Mouse (Mus musculus) olfactory bulb, adult 2 months (tissue): ENCODE data around the gene Evx2. TPM values are rescaled to one million over a fixed set of nuclear protein-coding genes. Genes with fewer than 3 reads are reported as not detected.

Experiments used
- H3K27ac ChIP-seq: fragments of 200-500 bp; 2 replicates; pipeline ENCODE4 v1.5.1; 2012; ENCODE audit warnings: low read depth, low read length; ENCODE audit not compliant: insufficient read depth
- H3K4me1 ChIP-seq: fragments of 200-500 bp; 2 replicates; pipeline ENCODE4 v1.6.1; 2012; ENCODE audit warnings: low read length; ENCODE audit not compliant: control insufficient read depth, insufficient read depth
- H3K4me3 ChIP-seq: fragments of 200-500 bp; 2 replicates; pipeline ENCODE4 v1.5.1; 2012; ENCODE audit warnings: mild to moderate bottlenecking, low read depth, low read length, moderate library complexity; ENCODE audit not compliant: insufficient read depth
- CTCF ChIP-seq: fragments of 200-500 bp; IDR thresholded peaks from 2 replicates; pipeline ENCODE4 v1.5.1; 2012; ENCODE audit warnings: low read depth, mild to moderate bottlenecking, low read length, moderate library complexity; ENCODE audit not compliant: insufficient read depth
- POLR2A ChIP-seq: fragments of 200-500 bp; IDR thresholded peaks from 2 replicates; pipeline ENCODE4 v1.6.1; 2012; ENCODE audit warnings: mild to moderate bottlenecking, low read depth, low read length, moderate library complexity; ENCODE audit not compliant: insufficient read depth
- WGBS: fragments of 180-500 bp; shearing (Covaris S2); methylation state at CpG from one replicate; pipeline ENCODE4 v1.1.7; 2018; 5-methylcytosine and 5-hydroxymethylcytosine counted together
- polyA plus RNA-seq: library from polyadenylated mRNA; stranded (reverse); fragments of >200 nt; gene quantifications from 2 replicates; pipeline ENCODE4 v1.2.4, GENCODE M21; 2012; ENCODE audit warnings: low replicate concordance; ENCODE audit not compliant: missing spikeins, insufficient read depth, insufficient read length

Gene Evx2
- polyA plus RNA-seq: not detected in 2 replicates

DNA sequence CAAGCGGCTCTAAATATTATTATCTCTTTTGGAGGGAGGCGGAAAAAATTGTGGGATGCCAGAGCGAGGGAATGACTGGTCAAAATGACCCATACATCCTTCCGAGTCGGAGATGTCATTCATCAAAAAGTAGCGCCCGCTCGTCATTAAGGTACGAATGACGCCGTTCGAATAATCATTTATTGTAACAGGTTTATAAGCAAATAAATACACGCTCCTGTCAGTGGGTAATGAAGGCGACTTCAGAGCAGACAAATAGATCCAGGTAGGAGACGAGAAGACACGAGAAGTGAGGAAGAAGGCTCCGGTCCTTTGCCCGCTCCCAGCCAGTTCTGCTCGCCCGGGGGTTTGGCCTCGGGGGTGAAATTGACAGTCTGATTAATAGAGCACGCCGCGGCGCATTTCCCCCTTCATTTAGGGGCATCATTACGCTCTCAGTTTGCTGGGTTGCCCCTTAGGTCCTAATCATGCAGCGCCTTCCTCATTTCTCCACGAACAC is at the start of gene Evx2:
TSS of gene Evx2 (minus strand) at position 51 of the 499 bp plus-strand sequence.
- 6% methylated on average over 28 of the region's 28 CpGs for WGBS
- H3K27ac ChIP-seq: no peak within 1 kb of the TSS
- no peak within 1 kb of the TSS for H3K4me3 ChIP-seq
- 0 out of 2 replicates have a peak, but pooled peaks cover 3% of the 10 kb centered on the region for H3K4me1 ChIP-seq
- TF ChIP-seq CTCF (no peak), POLR2A (no peak)

DNA sequence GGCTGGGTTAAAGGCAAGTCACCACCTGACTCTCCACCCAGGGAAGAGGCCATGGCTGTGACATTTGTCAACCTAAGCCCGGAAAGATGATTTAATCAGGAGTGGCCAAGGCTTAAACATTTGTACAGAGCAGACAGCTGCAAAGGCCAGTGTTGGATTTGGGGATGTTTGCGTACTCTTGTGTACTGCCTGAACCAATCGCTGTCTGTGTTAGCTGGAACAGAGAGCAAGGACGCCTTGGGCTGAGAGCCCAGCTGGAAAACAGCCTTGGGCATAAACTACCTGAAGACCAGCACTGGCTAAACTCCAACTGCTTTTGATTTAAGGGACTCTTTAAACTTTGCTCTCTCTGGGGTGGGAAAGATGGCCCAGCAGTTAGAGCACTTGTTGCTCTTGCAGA is 49.3 kb upstream of the Evx2 start:
- no peak overlapping the region for H3K27ac ChIP-seq
- WGBS: 8% methylated on average over 4 of the region's 4 CpGs

DNA sequence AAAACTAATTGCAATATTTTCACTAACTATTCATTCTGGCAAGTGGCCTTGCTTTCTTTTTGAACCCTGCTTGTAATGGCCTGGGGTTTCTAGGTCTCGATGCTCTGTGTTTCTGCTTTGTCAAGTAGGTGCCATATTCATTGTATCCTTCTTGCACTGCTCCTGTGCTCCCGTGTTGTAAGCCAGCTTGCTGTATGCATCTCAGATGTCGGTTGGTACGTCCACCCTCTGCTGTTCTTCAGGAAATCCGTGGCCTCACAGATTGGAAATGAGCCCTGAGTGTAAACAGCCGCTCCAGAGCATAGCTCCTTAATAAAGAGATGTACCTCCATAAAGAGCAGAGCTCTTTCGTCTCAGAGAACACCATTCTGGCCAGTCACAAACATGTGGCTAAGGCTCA is 48.2 kb upstream of the Evx2 start:
- 14% methylated on average over 7 of the region's 7 CpGs for WGBS
- H3K4me3 ChIP-seq: no peak overlapping the region
- H3K4me1 ChIP-seq: peaks cover 10% of the 10 kb centered on the region; the same call in 1 of the 2 replicates
- H3K27ac ChIP-seq: no peak overlapping the region
- TF ChIP-seq POLR2A (no peak), CTCF (no peak)

More for the DNA sequence above, 49.3 kb upstream of the Evx2 start:
- no peak for TF ChIP-seq CTCF
- TF ChIP-seq POLR2A: no peak
- Histone ChIP-seq H3K4me1 (peaks cover 10% of the 10 kb centered on the region; the same call in 1 of the 2 replicates), H3K4me3 (no peak overlapping the region)

DNA sequence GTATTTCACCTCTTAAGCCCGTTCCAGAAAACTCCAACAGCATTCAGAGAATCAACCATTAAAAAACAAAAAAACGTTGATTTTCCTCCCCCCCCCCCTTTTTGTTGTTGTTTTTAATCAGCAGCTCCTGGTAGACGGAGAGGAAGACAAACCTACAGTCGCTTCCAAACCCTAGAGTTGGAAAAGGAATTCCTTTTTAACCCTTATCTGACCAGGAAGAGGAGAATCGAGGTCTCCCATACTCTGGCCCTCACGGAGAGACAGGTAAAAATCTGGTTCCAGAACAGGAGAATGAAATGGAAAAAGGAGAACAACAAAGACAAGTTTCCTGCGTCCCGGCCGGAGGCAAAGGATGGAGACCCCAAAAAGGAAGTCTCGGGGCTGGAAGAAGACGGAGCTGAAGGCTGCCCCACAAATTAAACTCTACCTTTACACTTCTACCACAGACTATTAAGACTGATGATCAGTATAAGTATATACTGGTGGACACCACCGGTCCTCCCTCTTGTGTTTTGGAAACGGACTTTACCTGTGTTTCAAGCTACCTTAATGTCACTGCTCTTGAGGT is 47.1 kb upstream of the Evx2 start:
- Histone ChIP-seq H3K4me3 (no peak overlapping the region), H3K27ac (no peak overlapping the region), H3K4me1 (0 out of 2 replicates have a peak, but pooled peaks cover 3% of the 10 kb centered on the region)
- WGBS: 4% methylated on average over 13 of the region's 13 CpGs
- TF ChIP-seq CTCF (no peak), POLR2A (no peak)

DNA sequence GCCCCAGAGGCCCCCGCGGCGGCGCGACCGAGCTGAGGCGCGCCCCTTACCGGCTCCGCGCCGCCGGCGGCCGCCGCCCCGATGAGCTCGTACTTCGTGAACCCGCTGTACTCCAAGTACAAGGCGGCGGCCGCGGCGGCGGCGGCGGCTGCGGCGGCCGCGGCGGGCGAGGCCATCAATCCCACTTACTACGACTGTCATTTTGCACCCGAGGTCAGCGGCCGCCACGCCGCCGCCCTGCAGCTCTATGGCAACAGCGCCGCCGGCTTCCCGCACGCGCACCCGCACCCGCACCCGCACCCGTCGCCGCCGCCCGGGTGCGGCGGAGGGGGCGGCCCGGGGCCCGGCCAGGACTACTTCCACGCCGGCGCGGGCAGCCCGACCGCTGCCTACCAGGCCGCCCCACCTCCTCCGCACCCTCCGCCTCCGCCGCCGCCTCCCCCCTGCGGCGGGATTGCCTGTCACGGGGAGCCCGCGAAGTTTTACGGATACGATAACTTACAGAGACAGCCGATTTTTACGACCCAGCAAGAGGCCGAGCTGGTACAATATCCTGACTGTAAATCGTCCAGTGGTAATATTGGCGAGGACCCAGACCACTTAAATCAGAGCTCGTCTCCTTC is 46.2 kb upstream of the Evx2 start:
- under 1% methylated on average over 85 of the region's 85 CpGs for WGBS
- no peak for TF ChIP-seq POLR2A
- no peak for TF ChIP-seq CTCF
- Histone ChIP-seq H3K4me1 (0 out of 2 replicates have a peak, but pooled peaks cover 3% of the 10 kb centered on the region), H3K27ac (no peak overlapping the region), H3K4me3 (peak overlapping the region; percentile 13; the same call in 1 of the 2 replicates)

DNA sequence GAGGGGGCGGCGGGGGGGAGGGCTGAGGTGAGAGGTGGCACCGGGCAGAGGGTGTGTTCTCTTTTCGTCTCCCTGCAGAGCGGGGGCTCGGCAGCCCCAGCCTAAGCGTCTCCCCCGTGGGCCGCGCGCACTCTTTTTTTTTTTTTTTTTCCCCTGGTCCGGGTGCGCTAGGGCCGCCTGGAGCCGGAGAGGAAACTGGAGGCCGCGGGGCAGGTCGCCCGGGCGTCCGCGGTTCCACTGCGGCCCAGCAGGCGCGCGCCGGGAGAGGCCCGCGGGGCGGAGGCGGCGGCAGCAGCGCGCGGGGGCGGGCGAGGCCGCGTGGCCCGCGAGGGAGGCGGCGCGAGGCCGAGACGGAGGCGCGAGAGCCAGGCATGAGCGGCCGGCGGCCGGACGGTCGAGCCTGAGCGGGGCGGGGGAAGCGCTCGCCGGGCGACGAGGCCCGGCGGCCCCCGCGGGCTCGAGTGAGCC is 45.7 kb upstream of the Evx2 start:
- 0 out of 2 replicates have a peak, but pooled peaks cover 3% of the 10 kb centered on the region for H3K4me1 ChIP-seq
- peak overlapping the region; percentile 13; the same call in 1 of the 2 replicates for H3K4me3 ChIP-seq
- H3K27ac ChIP-seq: no peak overlapping the region
- no peak for TF ChIP-seq CTCF
- no peak for TF ChIP-seq POLR2A
- WGBS: 5% methylated on average over 60 of the region's 66 CpGs

DNA sequence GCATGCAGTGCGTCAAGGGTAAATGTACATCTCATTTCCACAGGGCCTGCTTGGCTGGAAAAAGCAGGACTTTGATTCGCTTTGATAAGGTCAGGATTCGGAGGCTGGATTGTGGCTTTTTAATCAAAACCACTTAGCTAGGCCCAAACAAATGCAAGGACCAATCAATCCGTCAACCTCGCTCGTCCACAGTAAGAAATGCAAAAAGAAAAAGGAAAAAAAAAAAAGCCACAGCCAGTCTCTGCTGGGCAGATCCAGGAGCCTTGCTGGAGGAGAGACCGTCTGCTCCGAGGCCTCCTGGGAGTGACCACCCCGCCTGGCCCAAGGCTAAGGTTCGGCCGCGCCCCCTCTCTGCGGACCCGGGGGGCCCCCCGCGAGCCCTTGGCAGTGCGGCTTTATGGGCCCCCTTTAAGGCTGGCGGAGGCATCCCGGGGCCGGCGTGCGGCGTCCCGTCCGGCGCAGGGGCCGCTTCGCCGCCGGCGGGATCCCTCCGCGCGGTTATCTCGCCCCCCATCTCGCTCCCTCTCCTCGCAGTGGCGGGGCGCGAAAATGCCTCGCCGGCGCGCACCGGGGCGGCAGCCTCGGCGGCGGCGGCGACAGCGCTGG is 45.1 kb upstream of the Evx2 start, which contains the start of gene Hoxd8:
TSS of gene Hoxd8 (plus strand) at position 223 of the 606 bp plus-strand sequence.
- WGBS: 2% methylated on average over 48 of the region's 52 CpGs
- TF ChIP-seq POLR2A: no peak
- TF ChIP-seq CTCF: no peak
- Histone ChIP-seq H3K4me1 (0 out of 2 replicates have a peak, but pooled peaks cover 3% of the 10 kb centered on the region), H3K4me3 (peak within 1 kb of the TSS; percentile 13; the same call in 1 of the 2 replicates), H3K27ac (no peak within 1 kb of the TSS)

DNA sequence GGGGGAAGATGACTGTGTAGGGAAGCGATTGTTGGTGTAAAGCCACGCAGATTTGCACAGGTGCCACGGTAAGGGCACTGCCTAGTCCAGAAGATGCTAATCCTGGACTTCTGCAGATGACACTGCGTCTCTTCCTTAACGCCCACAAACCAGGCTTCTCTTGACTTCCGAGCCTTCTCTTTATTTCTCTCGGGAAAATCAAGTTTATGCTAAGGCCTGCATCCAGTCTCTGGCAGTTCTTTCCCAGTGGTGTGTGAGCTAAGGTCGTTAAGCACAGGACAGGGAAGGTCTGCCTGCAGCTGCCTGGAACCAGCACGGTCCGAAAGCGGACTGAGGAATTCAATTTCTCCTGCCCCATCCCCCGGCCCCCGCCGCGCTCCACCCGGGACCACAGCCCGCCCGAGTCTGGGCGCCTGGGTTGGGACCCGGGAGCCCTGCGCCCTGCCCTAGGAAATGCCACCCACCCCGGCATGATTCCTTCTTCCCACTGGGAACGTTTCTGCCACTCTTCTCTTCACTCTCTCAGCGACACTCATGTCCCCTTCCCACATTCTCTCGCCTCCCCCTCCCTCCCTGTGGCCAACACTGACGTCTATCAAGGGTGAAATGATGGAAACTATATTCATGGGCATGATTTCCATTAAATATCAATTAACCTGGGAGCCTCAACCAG is 44.5 kb upstream of the Evx2 start:
- Histone ChIP-seq H3K4me1 (0 out of 2 replicates have a peak, but pooled peaks cover 3% of the 10 kb centered on the region), H3K4me3 (no peak overlapping the region), H3K27ac (no peak overlapping the region)
- WGBS: 4% methylated on average over 26 of the region's 26 CpGs
- TF ChIP-seq POLR2A (no peak), CTCF (no peak)

DNA sequence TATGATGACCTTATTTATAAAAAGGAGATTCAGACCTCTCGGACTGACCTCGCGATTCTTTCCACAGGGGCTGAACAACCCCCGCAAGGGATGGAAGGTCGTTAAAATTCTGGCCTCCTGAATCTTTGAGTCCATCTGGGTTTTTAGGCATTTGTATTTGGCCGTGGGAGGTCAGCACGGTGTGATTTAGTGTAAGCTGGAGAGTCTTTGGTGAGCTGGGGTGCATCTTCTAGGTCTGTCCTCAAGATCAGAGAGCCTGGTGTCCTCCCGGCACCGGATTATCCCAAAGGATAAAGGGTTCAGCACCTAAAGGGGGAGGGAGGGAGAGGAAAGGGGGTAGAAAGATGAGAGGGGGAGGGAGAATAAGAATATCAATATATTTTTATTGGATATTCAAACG is 44.0 kb upstream of the Evx2 start:
- Histone ChIP-seq H3K4me1 (0 out of 2 replicates have a peak, but pooled peaks cover 3% of the 10 kb centered on the region), H3K27ac (no peak overlapping the region), H3K4me3 (no peak overlapping the region)
- 7% methylated on average over 10 of the region's 10 CpGs for WGBS
- TF ChIP-seq POLR2A (no peak), CTCF (no peak)
